Mouse (Mus musculus): ENCODE measurements around the gene Adam12.

The Adam12 gene

DNA sequence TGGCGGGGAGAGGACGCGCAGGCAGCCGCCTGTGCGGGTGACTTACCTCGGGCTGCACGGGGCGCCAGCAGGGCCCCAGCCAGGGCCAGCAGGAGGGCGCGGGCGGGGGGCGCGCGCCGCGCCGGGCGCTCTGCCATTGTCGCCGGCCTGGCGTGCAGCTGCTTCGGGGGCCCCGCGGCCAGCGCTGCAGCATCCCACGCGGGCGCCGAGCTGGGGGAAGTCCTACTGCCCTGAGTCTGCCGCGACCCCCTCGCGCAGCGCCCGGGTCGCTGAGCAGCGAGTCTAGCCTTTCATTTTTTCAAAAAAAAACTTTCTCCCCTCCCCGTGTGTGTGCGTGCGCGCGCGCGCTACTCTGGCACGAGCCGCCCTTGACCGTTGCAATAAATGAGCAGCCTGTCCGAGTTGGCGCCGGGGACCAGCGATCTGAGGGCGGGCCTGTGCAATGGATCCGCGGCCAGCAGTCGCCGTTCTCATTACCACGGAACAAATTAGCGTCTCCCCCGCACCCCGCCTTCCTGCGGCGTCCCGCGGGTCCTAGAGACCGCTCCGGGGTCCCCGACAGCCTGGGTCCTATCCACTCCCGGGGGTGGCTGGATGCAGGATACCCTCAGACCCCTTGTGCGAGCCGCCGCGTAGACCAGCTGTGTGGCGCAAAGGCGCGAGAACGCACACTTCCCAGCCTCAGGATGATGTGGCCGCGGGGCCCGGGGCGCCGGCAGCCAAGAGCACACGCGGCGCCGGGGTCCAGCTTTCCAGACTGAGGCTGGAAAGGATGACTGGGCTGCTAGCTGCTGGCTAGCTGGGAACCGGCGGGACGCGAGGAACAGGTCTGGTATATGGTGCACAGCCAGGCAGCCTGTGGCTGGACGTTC lies 7.0 kb downstream of the Adam12 start:
- DNase-seq (ENCODE audit: low read depth) = no peak

DNA sequence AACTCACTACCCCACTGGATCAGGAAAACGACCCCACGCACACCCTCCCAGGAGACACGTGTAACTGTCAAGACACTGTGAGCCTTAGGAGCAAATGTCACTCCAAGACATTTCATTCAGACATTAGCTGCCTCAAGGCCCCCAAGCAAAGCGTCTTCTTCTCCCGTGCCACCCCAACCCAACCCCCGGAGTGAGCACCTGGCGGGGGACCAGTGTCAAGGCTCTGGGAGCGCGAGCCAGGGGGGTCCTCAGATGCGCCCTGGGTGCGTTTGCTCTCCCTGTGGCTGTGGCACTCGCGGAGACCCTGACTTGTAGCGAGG lies 7.6 kb downstream of the Adam12 start:
- DNase-seq (ENCODE audit: low read depth) = no peak

DNA sequence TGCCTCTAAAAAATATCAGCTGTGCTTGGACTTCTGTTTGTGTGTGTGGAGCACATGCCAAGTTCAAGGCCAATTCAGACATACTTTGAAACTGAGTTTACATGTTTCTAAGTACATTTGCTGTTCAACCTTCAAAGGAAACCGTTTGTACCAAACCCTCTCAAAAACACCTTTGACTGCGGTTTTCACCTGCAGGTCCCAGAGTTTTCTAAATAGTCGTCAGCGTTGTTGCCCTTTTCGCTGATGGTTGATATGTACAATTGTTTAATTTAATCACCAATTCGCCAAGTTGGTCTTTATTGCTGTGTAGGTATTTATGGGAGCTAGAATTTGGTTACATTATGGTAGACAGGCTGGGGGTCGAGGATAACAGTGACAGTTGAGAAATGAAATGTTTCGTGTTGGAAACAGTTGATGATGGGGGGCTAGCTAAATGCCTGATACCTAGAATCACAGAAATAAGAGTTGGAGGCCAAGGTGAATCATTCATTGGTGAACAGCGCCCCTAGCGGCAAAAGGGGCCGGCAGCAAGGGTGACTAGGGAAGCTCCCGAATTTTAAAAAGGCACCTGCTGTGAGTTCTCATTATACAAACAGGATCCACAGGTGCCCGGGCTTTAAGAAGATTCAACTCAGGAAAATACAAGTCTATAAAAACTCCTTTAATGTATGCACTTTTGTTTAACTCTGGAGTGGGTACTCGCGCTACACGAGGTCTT lies 8.3 kb downstream of the Adam12 start:
- peak; percentile 15 for DNase-seq (ENCODE audit: low read depth)

DNA sequence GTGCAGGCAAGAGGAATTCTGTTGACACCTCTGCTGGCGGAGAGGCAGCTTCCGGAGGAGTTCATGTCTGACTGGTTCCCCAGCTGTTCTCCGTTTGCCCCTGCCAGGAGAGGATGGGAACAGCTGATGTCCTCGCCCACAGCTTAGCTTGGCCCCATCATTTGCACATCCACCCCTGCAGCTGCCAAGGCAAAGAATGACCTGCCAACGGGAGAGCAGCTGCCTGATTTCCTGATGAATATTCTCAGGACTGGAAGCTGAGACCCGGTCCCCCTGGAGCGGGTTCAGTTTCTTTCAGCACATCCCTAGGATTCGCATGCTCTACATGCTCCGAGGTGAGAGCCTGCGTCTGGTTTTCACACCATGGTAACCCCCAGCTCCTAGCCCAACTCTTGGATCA lies 24.0 kb downstream of the Adam12 start:
- no peak for DNase-seq (ENCODE audit: low read depth)

DNA sequence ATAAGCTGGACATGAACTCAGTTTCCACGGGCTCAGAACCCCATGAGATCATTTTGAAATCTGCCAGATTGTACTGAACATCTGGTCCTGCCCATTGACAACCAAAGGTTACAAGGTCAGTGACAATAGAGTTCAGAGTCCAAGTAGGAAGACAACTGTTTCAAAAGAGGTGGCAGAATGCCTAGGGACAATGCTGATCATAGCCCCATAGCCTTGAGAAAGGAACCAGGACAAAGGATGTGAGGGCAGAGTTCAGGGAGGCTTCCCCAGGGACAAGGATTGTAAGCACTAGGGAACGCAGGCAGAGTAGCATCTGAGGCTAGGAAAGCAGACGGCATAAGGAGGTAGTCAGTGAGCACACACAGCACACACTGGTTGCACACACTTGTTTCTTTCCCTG lies 38.9 kb downstream of the Adam12 start:
- DNase-seq (ENCODE audit: low read depth) = no peak

DNA sequence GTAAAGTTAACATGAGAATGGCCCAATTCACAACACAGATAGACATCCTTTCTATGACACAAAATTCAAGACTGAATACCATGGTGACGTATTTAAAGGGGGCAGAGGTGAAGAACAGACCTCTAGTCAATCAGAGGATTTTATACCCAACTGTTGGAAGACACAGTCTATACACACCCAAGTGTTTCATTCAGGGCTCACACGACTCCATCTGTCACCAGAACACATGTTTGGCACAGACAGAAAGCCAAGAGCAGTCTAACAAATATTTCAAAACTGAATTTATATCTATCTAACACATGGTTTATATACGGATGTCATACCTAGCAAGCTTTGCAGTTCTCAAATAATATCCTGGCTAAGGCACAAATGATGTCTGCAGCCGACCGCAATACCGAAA lies 41.8 kb downstream of the Adam12 start:
- DNase-seq (ENCODE audit: low read depth) = no peak

DNA sequence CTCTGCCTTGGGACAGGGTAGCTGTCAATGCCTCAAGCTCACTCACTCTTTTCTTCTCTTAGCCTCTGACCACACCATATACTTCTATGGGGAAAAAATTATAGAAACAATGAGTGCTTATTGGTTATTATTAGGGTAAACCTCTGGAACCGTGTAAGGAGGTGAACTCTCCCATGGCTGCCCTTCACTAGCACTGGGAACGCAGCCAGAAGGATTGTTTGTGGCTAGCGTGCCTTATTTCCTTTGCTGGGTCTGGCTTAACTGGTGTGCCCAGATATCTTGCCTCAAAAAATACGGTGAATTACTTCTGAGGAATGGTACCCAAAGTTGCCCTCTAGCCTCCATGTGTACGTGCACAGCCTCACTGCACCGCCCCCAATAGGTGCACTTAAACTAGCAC lies 43.4 kb downstream of the Adam12 start:
- no peak for DNase-seq (ENCODE audit: low read depth)

DNA sequence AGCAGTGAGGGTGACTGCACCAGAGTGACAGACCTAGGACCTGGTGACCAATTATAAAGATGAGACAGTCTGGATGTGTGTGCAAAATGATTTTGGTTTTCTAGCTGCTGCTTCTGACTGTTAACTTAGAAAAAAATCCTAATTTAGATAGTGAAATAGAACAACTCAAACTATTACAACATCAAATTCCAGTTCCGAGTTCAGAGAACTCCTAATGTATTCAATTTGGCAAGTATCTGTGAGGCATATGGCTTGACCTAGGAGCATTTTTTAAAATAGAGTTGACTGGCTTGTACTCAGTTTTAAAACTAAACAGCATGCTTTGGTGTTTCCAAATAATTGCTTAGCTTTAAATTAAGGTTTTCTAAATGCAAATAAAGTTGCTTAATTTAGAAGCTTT lies 44.0 kb downstream of the Adam12 start:
- DNase-seq (ENCODE audit: low read depth) = no peak

DNA sequence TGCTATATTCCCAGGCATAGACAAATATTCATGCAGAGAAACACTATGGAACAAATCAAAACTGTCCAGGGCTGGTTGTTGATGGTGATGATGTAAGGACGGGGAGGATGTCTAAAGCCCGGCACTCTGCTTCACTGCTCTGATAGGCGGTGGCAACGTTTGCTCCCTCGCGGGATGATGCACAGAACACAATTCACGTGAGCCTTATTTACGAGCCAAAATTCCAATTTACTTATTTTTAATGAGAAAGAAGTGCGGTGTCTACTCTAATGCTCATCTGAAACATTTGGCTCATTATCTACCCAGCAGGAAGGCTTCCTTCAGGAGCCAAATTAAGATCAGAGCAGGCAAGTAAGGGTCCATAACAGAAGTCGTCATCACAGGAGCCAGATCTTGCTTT lies 45.4 kb downstream of the Adam12 start:
- DNase-seq (ENCODE audit: low read depth) = no peak

DNA sequence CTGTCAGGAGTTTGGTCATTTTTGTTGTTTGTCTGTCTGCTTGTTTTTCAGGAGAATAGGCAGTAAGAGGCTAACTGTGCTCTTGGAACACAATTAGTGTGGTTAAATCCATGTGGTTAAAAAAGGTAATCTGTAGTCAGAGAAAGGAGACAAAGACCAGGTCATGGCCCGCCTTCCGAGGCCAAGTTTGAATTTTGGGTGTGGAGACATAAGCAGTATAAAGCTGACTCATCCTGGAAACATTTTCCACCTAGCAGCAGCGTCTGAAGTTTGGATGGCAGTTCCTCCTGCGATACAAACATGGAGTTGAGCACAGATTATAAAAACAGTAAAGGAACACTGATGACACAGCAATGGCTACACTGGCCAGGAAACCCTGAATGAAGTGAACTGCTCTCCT lies 46.2 kb downstream of the Adam12 start:
- no peak for DNase-seq (ENCODE audit: low read depth)

DNA sequence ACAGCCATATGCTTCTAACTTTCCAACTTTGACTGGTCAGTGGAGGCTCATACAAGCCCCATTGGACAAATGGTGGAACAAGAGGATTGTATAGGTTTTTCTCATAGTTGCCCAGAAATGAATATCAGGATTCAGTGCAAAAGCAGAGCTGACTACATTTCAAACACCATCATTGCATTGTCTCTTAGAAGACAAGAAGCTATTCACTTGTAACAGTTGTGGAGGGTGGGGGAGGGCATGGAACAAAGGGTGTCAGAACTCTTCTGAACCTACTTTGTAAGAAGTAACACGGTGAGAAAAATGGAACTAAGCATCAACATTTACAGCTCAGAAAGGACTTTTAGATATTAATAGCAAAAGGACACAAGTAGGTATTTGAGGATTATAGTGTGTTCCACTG lies 50.2 kb downstream of the Adam12 start:
- DNase-seq (ENCODE audit: low read depth) = no peak

DNA sequence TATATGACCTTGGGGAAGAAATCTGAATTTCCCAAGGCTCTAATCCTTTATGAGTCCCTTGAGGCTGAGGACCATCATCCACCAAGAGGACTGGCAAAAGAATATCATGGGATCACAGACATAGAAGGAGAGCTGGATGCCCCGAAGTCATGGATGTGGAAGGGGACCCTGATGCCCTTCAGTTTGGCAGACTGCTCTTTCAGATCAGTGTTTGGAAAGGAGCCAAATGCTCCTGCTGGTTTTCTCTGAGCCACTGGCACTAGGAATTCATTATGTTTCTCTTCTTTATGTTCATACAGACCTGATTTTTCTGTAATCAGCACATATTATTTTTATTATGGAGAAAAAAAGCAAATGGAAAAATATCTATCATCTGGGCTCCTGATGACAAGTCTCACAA lies 50.9 kb downstream of the Adam12 start:
- DNase-seq (ENCODE audit: low read depth) = no peak

DNA sequence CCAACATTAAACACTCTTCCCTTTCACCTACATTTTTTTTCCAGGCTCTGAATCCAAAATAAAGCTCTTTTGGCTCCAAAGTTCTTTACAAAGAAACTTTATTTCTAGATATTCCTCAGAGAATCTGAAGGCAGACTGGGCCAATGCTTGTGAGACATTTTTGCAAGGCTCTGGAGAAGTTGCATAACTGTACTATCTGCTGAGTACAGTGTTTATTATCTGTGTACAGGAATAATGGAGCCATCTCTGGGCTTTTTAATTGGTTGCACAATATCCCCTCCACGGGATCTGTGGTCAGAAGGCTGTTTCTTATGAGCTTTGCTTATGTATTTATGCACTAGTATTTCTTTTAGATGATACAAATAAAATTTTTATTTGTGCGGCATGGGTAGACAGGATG lies 54.9 kb downstream of the Adam12 start:
- no peak for DNase-seq (ENCODE audit: low read depth)

DNA sequence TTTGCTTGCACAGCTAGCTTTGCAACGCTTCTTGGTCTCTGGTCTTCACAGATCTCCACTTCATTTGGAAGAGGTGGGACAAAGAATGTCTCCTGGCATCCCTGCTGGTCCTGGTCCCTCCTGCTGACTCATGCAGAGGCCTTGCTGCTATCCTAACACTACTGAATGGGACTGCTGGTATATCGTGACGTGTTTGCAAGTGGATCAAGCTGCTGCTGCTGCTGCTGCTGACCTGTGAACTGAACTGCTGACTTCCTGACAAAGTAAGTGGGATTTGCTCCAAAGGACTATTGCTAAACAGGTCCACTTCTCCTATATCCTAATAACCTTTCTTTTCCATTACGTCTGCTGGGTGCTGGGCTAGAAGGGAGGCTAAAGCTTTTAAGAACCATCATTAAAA lies 56.7 kb downstream of the Adam12 start:
- DNase-seq (ENCODE audit: low read depth) = no peak

DNA sequence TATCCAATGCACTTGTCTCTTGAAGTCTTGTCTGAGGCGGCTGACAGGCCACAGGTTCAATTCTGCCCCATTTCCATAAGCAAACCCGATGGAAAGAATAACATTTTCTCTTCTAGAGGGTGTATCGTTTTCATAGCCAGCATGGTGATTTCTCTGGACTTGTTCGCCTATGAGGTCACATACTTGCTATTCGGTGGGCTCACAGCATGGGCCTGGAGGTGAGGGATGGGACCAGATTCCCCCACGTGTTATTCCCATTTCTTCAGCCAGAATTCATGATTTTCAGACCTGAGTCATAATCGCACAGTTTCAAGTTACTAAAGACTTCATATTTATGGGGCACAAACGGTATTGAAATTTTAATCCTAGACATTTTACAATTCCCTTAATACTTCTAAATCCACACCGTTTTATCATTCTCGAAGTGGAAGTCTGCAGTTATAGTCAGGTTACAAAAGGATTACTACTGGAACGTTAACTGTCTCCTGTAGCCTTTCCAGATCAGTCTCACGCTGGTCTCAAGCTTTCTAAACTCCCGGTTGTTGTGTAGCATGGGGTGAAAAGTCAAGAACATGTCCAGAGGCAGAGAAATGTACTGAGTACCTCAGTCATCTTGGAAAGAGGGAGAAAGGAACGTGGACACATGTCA lies 58.4 kb downstream of the Adam12 start:
- no peak for DNase-seq (ENCODE audit: low read depth)

DNA sequence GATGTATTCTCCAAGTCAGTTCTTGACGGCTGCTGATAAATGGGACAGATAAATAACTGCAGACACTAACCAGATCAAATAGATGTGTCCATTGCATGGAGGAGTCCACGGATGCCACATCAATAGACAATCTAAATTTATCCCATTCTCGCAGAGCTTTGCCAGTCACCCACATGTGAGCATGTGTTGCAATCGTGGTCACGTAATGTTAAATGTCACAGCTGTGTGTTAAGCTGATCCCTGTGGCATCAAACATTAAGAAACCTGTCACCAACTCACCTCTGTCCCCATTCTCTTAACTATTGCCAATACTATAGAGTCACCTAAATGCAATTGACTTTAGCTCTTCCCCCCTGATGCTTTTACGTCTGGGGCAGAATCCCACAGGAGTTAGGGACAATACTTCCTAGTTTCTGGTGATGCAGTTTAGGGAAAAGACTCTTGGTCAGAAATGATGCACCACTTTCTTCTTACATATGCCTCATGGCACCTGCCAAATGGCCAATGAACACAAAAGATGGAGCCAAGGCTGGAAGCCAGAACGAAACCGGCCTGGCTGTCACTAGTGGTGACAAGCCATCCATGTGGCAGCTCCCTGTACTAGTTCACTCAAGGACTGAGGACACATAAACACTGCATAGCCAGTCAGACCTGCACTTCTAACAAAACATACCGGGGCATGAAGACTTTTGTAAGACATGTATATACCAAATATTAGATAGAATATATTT lies 61.6 kb downstream of the Adam12 start:
- no peak for DNase-seq (ENCODE audit: low read depth)

DNA sequence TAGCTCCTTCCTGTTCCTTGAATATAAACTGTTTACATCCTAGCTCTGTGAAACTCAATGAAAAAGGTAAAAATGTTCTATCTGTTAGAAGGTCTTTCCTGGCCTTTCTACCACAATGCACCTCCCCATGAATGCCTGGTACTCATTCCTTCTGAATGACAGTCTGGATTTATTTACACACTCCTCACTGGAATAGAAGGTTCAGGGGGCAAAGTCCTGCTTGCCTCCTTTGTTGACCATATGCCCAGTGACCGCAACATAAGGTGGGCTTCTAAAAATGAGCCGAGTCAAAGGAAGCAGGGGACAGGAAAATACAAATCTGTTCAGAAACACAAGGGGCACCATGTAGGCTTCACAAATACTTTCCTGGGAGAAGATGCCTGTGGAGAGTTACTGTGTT lies 62.2 kb downstream of the Adam12 start:
- DNase-seq (ENCODE audit: low read depth) = no peak

DNA sequence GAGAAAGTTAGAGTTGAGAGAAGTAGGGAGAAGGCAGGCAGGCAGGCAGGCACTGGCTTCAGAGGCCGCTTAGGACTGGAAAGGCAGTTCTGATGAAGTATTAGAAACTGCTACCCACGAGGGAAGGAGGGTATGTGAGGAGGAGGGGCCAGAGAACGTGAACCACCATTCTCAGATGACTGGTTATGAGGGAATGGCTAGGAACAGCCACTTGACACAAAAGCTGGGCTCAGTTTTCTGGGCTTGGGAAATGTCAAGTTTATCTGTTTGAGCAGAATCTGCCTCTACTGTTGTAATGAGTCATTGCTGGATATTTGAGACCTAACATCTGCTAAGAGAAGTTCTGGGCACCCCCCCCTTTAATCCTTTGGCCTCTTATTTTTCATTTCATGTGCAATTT lies 64.4 kb downstream of the Adam12 start:
- DNase-seq (ENCODE audit: low read depth) = no peak

DNA sequence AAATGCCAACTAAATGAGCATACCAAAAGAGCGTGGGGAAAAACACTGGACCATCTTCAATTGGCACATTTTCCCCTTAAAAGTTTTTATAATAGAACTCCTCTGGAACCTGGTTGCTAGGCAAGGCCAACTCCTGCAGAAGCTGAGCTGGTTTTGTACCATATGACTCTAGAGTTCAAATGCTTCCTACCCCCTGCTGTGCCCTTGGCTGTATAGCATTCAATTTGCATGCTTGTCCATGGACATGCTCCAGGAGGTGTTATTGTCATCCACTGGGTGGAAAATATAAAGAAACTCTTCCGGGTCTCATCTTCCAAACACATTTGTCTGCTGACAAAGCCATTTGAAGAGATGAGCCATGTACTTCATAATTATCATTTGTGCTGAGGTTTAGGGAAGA lies 68.2 kb downstream of the Adam12 start:
- no peak for DNase-seq (ENCODE audit: low read depth)

DNA sequence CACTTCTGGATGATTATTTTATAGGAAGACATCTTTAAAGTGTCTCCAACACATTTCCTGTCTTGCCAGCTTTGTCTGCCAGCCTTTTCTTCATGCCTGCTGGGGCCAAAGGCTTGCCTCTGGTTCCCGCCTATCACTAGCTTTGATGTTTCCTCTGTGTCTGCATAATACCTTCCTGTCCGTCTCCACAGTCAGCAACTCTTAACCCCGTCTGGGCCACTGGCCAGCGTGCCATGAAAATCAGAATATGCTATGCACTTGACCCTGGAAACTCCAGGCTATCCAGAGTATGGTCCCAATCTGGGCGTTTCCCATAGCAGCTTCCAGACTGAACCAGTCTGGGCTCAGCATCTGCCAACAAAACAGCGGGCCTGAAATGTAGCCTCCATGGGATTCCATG lies 69.1 kb downstream of the Adam12 start:
- no peak for DNase-seq (ENCODE audit: low read depth)

DNA sequence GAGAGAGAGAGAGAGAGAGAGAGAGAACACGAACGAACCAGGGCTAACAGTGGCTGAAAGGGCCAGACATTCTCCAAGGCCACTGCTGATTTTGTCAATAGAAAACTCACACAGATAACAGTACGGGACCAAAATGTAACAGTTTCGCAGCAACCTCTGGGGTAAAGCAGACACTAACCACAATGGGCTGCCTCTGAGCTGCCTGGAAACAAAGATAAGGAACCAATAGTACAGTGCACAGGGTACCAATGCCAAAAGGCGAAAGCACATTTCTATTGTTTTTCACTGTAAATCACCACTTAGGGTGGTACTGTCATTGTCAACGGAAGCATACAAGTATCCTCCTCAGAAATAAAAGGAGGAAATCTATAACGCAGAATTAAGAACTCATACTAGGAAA lies 72.3 kb downstream of the Adam12 start:
- DNase-seq (ENCODE audit: low read depth) = no peak

DNA sequence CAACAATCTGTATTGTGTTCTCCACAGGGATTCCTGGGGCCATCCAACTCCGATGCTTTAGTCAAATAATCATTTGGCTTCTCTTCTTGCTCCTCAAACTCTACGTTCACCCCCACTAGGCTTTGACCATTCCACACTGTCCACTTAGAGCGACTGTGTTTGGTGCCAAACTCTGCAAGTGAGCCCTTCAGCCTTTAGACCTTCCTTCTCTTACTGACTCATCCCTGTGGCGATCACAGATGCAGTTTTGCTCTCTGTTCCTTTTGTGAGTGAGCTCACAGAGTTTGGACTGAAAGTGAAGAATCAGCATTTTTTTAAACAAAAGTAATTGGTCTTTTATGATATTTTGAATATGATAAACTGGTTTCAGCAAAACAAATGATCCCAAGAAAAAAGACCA lies 80.6 kb downstream of the Adam12 start:
- no peak for DNase-seq (ENCODE audit: low read depth)

DNA sequence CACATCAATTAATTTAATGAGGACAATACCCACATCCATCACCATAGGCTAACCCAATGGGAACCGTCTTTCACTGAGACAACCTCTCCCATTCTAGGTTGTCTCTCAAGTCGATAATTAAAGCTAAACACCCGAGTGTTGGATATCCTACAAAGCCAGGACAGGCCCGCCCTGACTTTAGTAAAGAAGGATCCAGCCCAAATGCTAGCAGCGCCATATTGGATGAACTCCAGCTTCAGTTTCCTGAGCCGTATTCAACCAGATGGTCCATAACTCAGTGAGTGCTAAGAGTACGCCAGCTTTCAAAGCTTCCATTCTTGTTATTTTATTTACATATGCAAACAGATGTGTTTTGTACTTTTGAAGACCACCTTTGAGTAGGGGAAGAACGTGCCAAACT lies 81.6 kb downstream of the Adam12 start:
- DNase-seq (ENCODE audit: low read depth) = no peak
